ENCODE assay signal across 25 mouse cellular contexts in the genomic region with DNA sequence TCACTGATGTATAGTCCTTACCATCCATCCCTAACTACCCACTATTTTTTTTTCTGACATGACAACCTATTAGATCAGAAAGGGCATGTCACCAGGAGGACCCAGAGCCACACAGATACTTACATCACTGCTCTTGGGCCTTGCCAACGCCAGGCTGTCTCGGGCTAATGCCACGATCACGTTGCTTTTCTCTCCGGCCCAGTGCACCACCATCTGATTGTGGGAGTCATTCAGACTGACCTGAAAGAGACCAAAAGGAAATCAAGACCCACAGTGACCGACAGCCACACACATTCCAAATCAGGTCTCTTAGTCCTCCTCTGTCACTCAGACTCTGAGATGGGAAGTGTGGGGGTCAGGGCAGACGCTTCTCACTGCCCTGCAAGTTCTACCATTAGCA.
"Had no signal": no experiment of that assay in that cellular context is flagged by ENCODE, and none has a peak within 500 bp of the region (broad histone marks: within the 10 kb centered on the region; RNA-seq: fewer than 3 reads in every experiment).

No protein-coding gene starts in this region.

- H3K4me3 ChIP-seq: heart, adult 2 months; heart, embryonic 13.5 days; heart, embryonic 15.5 days; hindbrain, embryonic 13.5 days; hindbrain, embryonic 15.5 days; kidney, embryonic 15.5 days; limb, embryonic 13.5 days; limb, embryonic 15.5 days; liver, embryonic 12.5 days had no signal

- H3K27ac ChIP-seq: heart, adult 2 months; heart, embryonic 13.5 days; heart, embryonic 15.5 days; hindbrain, embryonic 13.5 days; hindbrain, embryonic 15.5 days; hindbrain, postnatal 0 days; kidney, embryonic 15.5 days; kidney, postnatal 0 days; limb, embryonic 13.5 days; limb, embryonic 15.5 days; liver, embryonic 12.5 days; liver, embryonic 14.5 days had no signal

- H3K27me3 ChIP-seq: heart, embryonic 13.5 days; heart, embryonic 15.5 days; hindbrain, embryonic 13.5 days; hindbrain, embryonic 15.5 days; kidney, embryonic 15.5 days; limb, embryonic 13.5 days; limb, embryonic 15.5 days; liver, embryonic 12.5 days had no signal

- DNase-seq: gastrocnemius, postnatal 14 days; gastrocnemius, postnatal 36 days; heart, adult 11 months; heart, adult 2 months; heart, postnatal 14 days; heart, postnatal 36 days; kidney, adult 11 months; kidney, adult 8-10 months; kidney, postnatal 14 days; kidney, postnatal 36 days; layer of hippocampus, adult 9-11 months; layer of hippocampus, postnatal 36 days; left cerebral cortex, postnatal 4 days; lung, adult 18-20 months had no signal
